Mouse (Mus musculus) cerebellum, adult 2 months (tissue): ENCODE results near the gene Epm2aip1. TPM values are rescaled to one million over a fixed set of nuclear protein-coding genes. Genes with fewer than 3 reads are reported as not detected.
A peak's percentile ranks its signal among the peaks of the same experiment; 100 is the strongest.

Source experiments
- DNase-seq, 2 experiments: peaks; one replicate each; pipeline ENCODE4 v3.0.0; 2021
- H3K27ac ChIP-seq: fragments of 200-500 bp; 2 replicates; pipeline ENCODE4 v1.5.1; 2012; ENCODE audit warnings: low read length, control low read depth, inconsistent platforms; ENCODE audit not compliant: insufficient read depth
- H3K27me3 ChIP-seq: fragments of 200-500 bp; 2 replicates; pipeline ENCODE4 v1.6.1; 2012; ENCODE audit warnings: inconsistent platforms, mild to moderate bottlenecking, low read length, moderate library complexity; ENCODE audit not compliant: control insufficient read depth, insufficient read depth
- H3K4me1 ChIP-seq: fragments of 200-500 bp; 2 replicates; pipeline ENCODE4 v1.6.1; 2011; ENCODE audit warnings: low read length; ENCODE audit not compliant: control insufficient read depth, insufficient read depth
- H3K4me3 ChIP-seq: fragments of 200-500 bp; replicated peaks from 2 replicates; pipeline ENCODE3; 2011; ENCODE audit warnings: mild to moderate bottlenecking, low read depth, low read length, control low read depth; ENCODE audit not compliant: insufficient read depth
- CTCF ChIP-seq: fragments of 200-500 bp; IDR thresholded peaks from 2 replicates; pipeline ENCODE4 v1.5.1; 2011; ENCODE audit warnings: low read depth, mild to moderate bottlenecking, control low read depth, low read length, moderate library complexity, borderline replicate concordance; ENCODE audit not compliant: insufficient read depth
- POLR2A ChIP-seq: fragments of 200-500 bp; IDR thresholded peaks from 2 replicates; pipeline ENCODE4 v1.6.1; 2011; ENCODE audit warnings: low read length, control low read depth, borderline replicate concordance; ENCODE audit not compliant: insufficient read depth
- WGBS: fragments of 180-500 bp; shearing (Covaris S2); methylation state at CpG from one replicate; pipeline ENCODE4 v1.1.7; 2018; 5-methylcytosine and 5-hydroxymethylcytosine counted together
- polyA plus RNA-seq: library from polyadenylated mRNA; depleted of rRNA; stranded (reverse); fragments of >200 nt; gene quantifications from 2 replicates; pipeline ENCODE4 v1.2.3, GENCODE M21; 2012

Epm2aip1 gene
- polyA plus RNA-seq, 1 experiment, result 52.8 TPM

GRCm38 (mm10) chr9:111289294-111289831 lies 17.6 kb downstream of the Epm2aip1 start:
- Histone ChIP-seq H3K4me3 (no peak overlapping the region), H3K4me1 (no peaks in the 10 kb centered on the region), H3K27ac (no peak overlapping the region), H3K27me3 (no peaks in the 10 kb centered on the region)
- no peak for TF ChIP-seq CTCF
- TF ChIP-seq POLR2A, result no peak
- no peak for DNase-seq
- WGBS, result 59% methylated on average over 9 of the region's 9 CpGs

DNA sequence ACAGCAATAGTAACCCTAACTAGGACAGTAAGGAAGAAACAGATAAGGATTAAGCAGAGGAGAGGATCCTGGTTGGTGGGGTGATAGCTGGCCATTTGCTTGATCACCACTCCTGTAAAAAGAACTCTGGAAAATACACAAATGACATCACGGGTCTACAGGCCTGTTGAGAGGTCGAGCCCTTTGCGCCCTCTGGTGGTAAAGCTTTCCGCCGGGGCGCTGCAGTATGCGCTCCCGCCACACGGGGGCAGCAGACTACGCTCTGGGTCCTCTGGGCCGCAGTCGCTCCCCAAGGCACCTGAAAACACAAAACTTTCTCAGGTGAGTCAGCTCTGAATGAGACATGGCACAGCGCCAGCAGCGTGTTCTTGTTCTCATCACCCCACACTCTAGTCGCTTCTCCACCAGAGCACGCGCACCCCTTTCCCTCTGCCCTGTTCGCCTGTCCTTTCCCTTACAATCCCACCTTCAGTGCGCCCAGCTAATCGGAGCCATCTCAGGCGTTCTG lies 18.2 kb downstream of the Epm2aip1 start:
- DNase-seq, result peak; percentile 82 to 93
- no peak overlapping the region for H3K27ac ChIP-seq
- no peaks in the 10 kb centered on the region for H3K27me3 ChIP-seq
- H3K4me1 ChIP-seq, result no peaks in the 10 kb centered on the region
- H3K4me3 ChIP-seq, result no peak overlapping the region
- TF ChIP-seq CTCF (peak; percentile 100), POLR2A (no peak)
- 15% methylated on average over 21 of the region's 21 CpGs for WGBS

DNA sequence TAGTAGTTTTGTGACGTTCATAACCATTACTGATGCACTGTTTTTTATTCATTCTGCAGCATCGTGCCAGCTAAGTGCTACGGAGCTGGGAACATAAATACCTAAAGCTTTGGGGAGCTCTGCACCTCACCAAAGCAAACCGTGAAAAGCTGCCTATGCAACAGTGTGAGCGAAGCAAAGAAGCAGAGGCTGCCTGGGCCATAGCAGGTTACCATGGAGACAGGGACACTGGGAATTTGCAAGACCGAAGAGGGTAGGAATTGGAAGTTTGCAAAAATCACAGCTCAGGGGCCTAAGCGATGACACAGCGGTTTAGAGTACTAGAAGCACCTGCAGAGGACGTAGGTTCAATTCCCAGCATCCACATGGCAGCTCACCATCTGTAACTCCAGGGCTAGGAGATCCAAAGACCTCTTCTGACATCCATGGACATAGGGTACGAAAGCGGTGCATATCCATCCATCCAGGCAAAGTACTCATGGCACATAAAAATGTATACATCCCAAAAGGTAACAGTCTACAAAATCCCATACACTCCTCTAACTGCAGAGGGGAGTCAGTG lies 18.9 kb downstream of the Epm2aip1 start:
- no peak for DNase-seq
- WGBS, result 70% methylated on average over 11 of the region's 11 CpGs
- no peak overlapping the region for H3K4me3 ChIP-seq
- H3K27me3 ChIP-seq, result no peaks in the 10 kb centered on the region
- no peak for TF ChIP-seq POLR2A
- TF ChIP-seq CTCF, result no peak
- H3K4me1 ChIP-seq, result no peaks in the 10 kb centered on the region
- no peak overlapping the region for H3K27ac ChIP-seq

- Histone ChIP-seq H3K4me1 (no peaks in the 10 kb centered on the region), H3K27me3 (no peaks in the 10 kb centered on the region), H3K4me3 (no peak overlapping the region), H3K27ac (no peak overlapping the region)
- TF ChIP-seq POLR2A, result no peak
- no peak for TF ChIP-seq CTCF
- DNase-seq, result no peak
- WGBS, result 83% methylated on average over 4 of the region's 4 CpGs
Observed at GRCm38 (mm10) chr9:111293234-111293633, 21.5 kb downstream of the Epm2aip1 start.

- Histone ChIP-seq H3K27me3 (no peaks in the 10 kb centered on the region), H3K4me1 (no peaks in the 10 kb centered on the region), H3K4me3 (no peak overlapping the region), H3K27ac (no peak overlapping the region)
- WGBS, result 95% methylated on average over 6 of the region's 6 CpGs
- TF ChIP-seq CTCF (no peak), POLR2A (no peak)
- DNase-seq, result no peak
Observed at GRCm38 (mm10) chr9:111294911-111295310, 23.2 kb downstream of the Epm2aip1 start.

GRCm38 (mm10) chr9:111295323-111295722 lies 23.6 kb downstream of the Epm2aip1 start:
- DNase-seq, result no peak
- Histone ChIP-seq H3K27me3 (no peaks in the 10 kb centered on the region), H3K27ac (no peak overlapping the region), H3K4me3 (no peak overlapping the region), H3K4me1 (no peaks in the 10 kb centered on the region)
- 68% methylated on average over 2 of the region's 2 CpGs for WGBS
- TF ChIP-seq POLR2A (no peak), CTCF (no peak)

DNA sequence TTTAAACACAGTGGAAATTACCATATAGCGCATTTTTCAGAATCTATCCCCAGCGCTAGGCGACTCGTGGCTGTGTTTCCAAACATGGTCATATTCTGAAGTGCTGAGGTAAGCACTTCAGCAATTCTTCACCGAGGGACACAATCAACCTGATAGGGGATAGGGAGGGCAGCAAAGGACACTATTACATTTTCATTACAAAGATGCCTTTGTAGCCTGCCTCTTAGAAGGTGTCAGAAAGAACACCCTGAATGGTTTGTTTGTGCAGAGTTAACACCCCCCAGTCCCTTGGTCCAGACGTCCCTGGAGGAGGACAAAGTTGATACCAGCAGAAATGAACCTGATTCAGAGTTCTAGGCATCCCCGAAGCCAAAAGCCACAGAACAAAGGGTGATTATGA lies 24.7 kb downstream of the Epm2aip1 start:
- H3K27ac ChIP-seq, result no peak overlapping the region
- H3K4me1 ChIP-seq, result no peaks in the 10 kb centered on the region
- TF ChIP-seq POLR2A (no peak), CTCF (no peak)
- no peaks in the 10 kb centered on the region for H3K27me3 ChIP-seq
- no peak overlapping the region for H3K4me3 ChIP-seq
- no peak for DNase-seq
- WGBS, result 83% methylated on average over 7 of the region's 7 CpGs

DNA sequence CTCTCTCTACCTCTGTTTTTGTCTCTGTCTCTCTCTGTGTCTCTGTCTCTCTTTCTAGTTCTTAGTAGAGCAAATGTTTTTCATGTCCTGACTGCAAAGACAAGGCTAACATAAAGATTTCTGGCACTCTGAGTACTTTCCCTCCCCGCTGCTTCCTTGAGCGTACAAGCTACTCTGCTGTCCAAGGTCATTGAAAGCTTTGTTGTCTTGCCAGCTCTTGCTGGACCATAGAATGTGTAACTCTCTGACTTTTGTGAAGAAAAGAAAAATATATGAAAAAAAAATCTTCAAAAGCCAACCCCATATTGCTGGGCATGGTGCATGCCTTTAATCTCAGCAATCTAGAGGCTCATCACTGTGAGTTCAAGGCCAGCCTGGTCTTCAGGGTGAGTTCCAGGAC lies 26.9 kb downstream of the Epm2aip1 start:
- Histone ChIP-seq H3K27ac (no peak overlapping the region), H3K4me3 (no peak overlapping the region), H3K4me1 (no peaks in the 10 kb centered on the region), H3K27me3 (no peaks in the 10 kb centered on the region)
- no peak for DNase-seq
- WGBS, result 47% methylated on average over 2 of the region's 2 CpGs
- TF ChIP-seq POLR2A (no peak), CTCF (no peak)
